Mouse (Mus musculus) CD4-positive, CD25-positive, alpha-beta regulatory T cell (primary cell): ENCODE results near the gene Baz2b. TPM values are rescaled to one million over a fixed set of nuclear protein-coding genes. Genes with fewer than 3 reads are reported as not detected.

Experiments
- polyA plus RNA-seq: library from polyadenylated mRNA; unstranded; fragments of 100-300 nt; shearing (Covaris generic); gene quantifications from one replicate; pipeline ENCODE4 v1.2.1, GENCODE M21; 2017

Baz2b gene
- 42.5 TPM for polyA plus RNA-seq

GRCm38 (mm10) chr2:60209703-60210651 is at the start of gene Baz2b, which contains the start of gene March7:
Baz2b (minus strand) TSS chr2:60209839.
March7 (plus strand) TSS chr2:60209887.

GRCm38 (mm10) chr2:59881831-59882741 is 327.6 kb downstream of the Baz2b start, which contains the start of gene Wdsub1:
Wdsub1 (minus strand) TSS chr2:59882591.

Other genes starting within 250 kb of the Baz2b start
- gene March7, start within 50 bp of the Baz2b start, polyA plus RNA-seq, result 128 TPM
- 2.2 TPM for gene Cd302, start 74.6 kb upstream of the Baz2b start, polyA plus RNA-seq
- 31.2 TPM for gene Ly75, start 173.5 kb upstream of the Baz2b start, polyA plus RNA-seq